Mouse (Mus musculus) MEL (cell line): ENCODE results near the gene Ifngr2.
A peak's percentile ranks its signal among the peaks of the same experiment; 100 is the strongest.

ENCODE experiments used
- CHD1 ChIP-seq: IDR thresholded peaks from 2 replicates; pipeline ENCODE4 v1.6.1; 2012; ENCODE audit warnings: low read depth, mild to moderate bottlenecking, inconsistent platforms, low read length, improper control_type of control experiment
- CHD2 ChIP-seq: IDR thresholded peaks from 2 replicates; pipeline ENCODE4 v1.6.1; 2011; ENCODE audit warnings: low read length, improper control_type of control experiment
- CTCF ChIP-seq, 3 experiments: IDR thresholded peaks in 2 of 3; conservative IDR thresholded peaks in 1 of 3; 2 replicates each; pipeline ENCODE4 v1.5.1; 2011 to 2012; ENCODE audit warnings: low read length in 3 of 3, low read depth in 2 of 3, mild to moderate bottlenecking in 2 of 3, improper control_type of control experiment in 1 of 3, inconsistent platforms in 1 of 3, mixed read lengths in 1 of 3, moderate library complexity in 1 of 3; ENCODE audit not compliant: control insufficient read depth in 1 of 3, insufficient read depth in 1 of 3, poor library complexity in 1 of 3, severe bottlenecking in 1 of 3
- ELF1 ChIP-seq: IDR thresholded peaks from 2 replicates; pipeline ENCODE4 v1.6.1; 2014; ENCODE audit warnings: low read depth, mild to moderate bottlenecking, inconsistent platforms, low read length, improper control_type of control experiment, moderate library complexity
- EP300 ChIP-seq, 2 experiments: IDR thresholded peaks; 2 replicates each; pipeline ENCODE4 v1.6.1; 2011; ENCODE audit warnings: improper control_type of control experiment in 2 of 2, low read length in 2 of 2, low read depth in 1 of 2, mild to moderate bottlenecking in 1 of 2
- NRF1 ChIP-seq: IDR thresholded peaks from 2 replicates; pipeline ENCODE4 v1.6.1; 2014; ENCODE audit warnings: low read depth, mild to moderate bottlenecking, inconsistent platforms, low read length, improper control_type of control experiment, moderate library complexity; ENCODE audit not compliant: poor library complexity, insufficient read depth, severe bottlenecking
- POLR2A ChIP-seq, 2 experiments: IDR thresholded peaks; 2 replicates each; pipeline ENCODE4 v1.6.1; 2011 to 2012; ENCODE audit warnings: low read length in 2 of 2, mild to moderate bottlenecking in 2 of 2, control low read depth in 1 of 2, improper control_type of control experiment in 1 of 2, low read depth in 1 of 2, moderate library complexity in 1 of 2; ENCODE audit not compliant: control insufficient read depth in 1 of 2, insufficient read depth in 1 of 2, poor library complexity in 1 of 2
- SIN3A ChIP-seq: IDR thresholded peaks from 2 replicates; pipeline ENCODE4 v1.6.1; 2012; ENCODE audit warnings: low read length, improper control_type of control experiment, inconsistent platforms
- TCF12 ChIP-seq: IDR thresholded peaks from 2 replicates; pipeline ENCODE4 v1.6.1; 2014; ENCODE audit warnings: low read depth, mild to moderate bottlenecking, inconsistent platforms, low read length, improper control_type of control experiment, moderate library complexity
- ZC3H11A ChIP-seq: IDR thresholded peaks from 2 replicates; pipeline ENCODE4 v1.6.1; 2012; ENCODE audit warnings: low read depth, mild to moderate bottlenecking, inconsistent platforms, low read length, improper control_type of control experiment
- ZMIZ1 ChIP-seq: IDR thresholded peaks from 2 replicates; pipeline ENCODE4 v1.6.1; 2012; ENCODE audit warnings: low read depth, mild to moderate bottlenecking, inconsistent platforms, low read length, improper control_type of control experiment, moderate library complexity

DNA sequence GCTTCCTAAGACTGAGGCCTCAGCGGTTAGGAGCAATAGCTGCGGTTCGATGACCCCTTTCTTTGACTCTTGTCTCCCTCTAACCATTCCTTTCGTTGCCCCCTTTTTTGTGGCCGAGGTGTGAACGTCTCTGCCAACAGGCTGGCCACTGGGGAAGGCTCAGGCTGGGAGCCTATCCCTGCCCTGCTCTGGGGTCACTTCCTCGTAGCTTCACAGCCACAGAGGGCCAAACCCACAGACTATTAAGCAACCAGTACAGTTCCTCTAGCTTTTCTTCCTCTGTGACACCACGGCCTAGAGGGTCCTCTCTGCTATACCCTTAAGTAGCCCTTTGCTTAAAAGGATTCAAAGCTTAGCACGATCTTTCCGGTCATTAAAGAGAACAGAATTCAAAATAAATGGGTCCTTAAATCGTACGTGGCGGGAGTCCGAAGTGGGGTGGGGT lies 459 bp upstream of the Ifngr2 start:
- no peak for TF ChIP-seq CTCF (IDR thresholded peaks at IDR 0.05 in 2 of 3, conservative IDR thresholded peaks at IDR 0.05 in 1 of 3; ENCODE audit: control insufficient read depth in 1 of 3, insufficient read depth in 1 of 3, low read depth in 2 of 3, low read length in 3 of 3, poor library complexity in 1 of 3, severe bottlenecking in 1 of 3)
- no peak for TF ChIP-seq CHD2
- TF ChIP-seq ZC3H11A: no peak
- TF ChIP-seq ZMIZ1: no peak
- 0 out of 2 replicates have a peak, but pooled peaks have one; percentile 31 for TF ChIP-seq TCF12
- 0 out of 2 replicates have a peak, but pooled peaks have one; percentile 26 for TF ChIP-seq CHD1
- no peak for TF ChIP-seq NRF1
- peak in 1 of 2 experiments; percentile 32; a peak in 1 of 4 replicates for TF ChIP-seq POLR2A (IDR thresholded peaks at IDR 0.05; ENCODE audit: control insufficient read depth in 1 of 2, insufficient read depth in 1 of 2, low read depth in 1 of 2, low read length in 2 of 2, poor library complexity in 1 of 2)
- no peak for TF ChIP-seq EP300 (IDR thresholded peaks at IDR 0.05; ENCODE audit: low read depth in 1 of 2, low read length in 2 of 2)
- no peak for TF ChIP-seq SIN3A
- TF ChIP-seq ELF1: no peak
